Mouse (Mus musculus) cerebellum, postnatal 25 days (tissue): ENCODE results near the gene Malrd1.
"Not testable (repeated sequence)": the region's sequence is repeated elsewhere in the genome, so short reads cannot be mapped to it uniquely, and the experiment has no call there.

Experiments
- DNase-seq, 2 experiments: peaks; one replicate each; pipeline ENCODE4 v3.0.0; 2021; ENCODE audit warnings: mixed read lengths in 2 of 2

Malrd1 gene

DNA sequence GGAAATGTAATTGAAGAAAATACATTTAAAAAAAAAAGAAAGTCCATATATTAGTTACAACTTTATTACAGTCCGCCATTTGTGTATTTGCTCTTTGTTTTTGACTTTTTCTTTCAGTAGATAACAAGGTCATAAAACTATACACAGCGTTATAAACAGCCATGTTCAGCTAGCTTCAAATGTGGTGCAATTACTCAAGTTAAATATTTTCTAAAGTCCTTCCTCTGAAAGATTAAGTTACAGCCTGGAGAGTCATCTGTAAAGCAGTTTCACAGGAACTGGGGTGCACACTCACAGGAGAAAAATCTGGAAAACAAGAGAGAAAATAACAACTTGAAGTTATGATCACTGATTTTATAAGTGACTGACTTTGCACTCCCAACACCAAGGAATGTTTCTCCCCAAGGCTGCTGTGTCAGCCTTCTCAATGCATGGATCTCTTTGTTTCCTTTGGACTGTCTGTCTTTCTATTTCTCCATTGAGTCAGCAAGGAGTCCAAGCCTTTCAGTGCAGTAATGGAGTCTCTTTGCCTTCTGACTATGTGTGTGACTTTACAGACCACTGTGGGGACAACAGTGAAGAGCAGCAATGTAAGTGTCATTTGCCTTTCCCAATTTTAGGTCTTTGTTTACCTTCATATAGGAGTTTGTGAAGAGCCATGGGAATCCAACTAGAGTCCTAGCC lies at the start of gene Malrd1:
Gene Malrd1 (plus strand): TSS at position 239 of the 684 bp plus-strand sequence.
- DNase-seq, result no peak

- no peak for DNase-seq
Observed at GRCm38 (mm10) chr2:15538643-15539042, 12.4 kb downstream of the Malrd1 start.

GRCm38 (mm10) chr2:15613327-15613948 lies 87.2 kb downstream of the Malrd1 start:
- no peak for DNase-seq

- no peak for DNase-seq
Observed at GRCm38 (mm10) chr2:15614026-15614425, 87.7 kb downstream of the Malrd1 start.

- no peak for DNase-seq
Observed at GRCm38 (mm10) chr2:15635761-15636160, 109.5 kb downstream of the Malrd1 start.

GRCm38 (mm10) chr2:15643864-15644263 lies 117.6 kb downstream of the Malrd1 start:
- no peak for DNase-seq

DNA sequence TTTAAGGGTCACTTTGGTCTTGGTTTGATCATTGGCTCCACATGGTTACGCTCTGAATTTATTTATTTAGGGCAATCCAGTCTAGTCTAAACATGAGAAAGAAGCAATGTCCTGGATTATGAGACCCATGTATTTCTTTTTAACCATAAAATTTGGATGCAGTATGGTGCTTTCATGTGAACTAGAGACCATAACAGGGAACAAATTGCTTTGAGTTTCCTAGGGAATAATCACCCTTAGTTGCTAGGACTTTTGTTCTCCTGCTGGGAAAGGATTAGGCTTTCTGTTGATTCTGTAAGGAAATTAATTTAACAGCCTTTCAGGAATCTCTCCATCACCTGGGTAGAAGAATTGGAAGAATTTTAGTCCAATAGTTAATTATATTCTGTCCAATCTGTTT lies 130.1 kb downstream of the Malrd1 start:
- DNase-seq, result no peak

- no peak for DNase-seq
Observed at GRCm38 (mm10) chr2:15702977-15703376, 176.7 kb downstream of the Malrd1 start.

DNA sequence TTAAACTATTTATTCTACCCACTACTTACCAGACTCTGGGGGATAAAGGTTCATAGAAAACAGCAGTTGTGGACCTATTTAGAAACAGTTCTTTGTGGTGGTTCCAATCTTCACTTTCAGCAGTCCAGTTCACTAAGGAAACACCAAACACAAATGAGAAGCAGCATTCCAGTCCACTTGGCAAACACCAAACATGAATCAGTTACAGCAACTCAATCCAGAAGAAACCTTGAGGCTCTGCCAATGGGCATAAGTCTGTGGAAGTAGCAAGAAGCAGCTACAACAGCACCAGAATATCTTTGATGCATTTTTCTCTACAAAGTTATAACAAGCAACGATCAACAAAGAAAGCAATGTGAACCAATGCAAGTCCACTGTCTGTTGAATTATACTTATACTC lies 214.7 kb downstream of the Malrd1 start:
- DNase-seq, result no peak

DNA sequence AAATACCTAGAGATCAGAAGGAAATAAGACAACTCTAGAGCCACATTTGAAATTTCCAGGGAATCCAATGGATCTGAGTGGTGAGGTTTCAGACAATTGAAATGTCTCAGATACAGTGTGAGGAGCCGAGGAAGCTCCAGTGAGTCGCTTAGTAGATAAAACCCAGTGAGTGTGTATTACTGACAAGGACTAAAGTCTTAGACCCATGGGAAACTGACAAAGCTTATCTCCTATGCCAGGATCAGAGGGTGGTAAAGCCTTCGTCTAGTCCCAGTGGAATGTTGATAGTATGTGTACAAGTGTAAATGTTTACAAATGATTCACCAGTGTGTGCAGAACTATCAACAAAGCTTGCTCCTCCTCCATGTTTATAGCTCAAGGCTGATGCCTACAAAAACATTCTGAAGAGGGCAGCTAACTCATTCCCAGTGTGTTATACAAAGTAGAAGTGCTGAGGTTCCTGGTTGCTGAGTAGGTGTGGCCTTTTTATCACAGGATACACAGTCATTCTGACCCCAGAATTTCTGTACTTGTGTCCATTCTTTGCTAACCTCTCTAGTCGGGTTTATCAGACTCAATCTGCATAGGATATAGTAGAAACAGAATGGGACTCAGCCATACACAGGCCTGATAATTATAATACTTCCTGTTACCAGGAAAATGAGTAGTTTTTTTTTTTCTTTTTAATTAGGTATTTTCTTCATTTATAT lies 218.9 kb downstream of the Malrd1 start:
- DNase-seq, result no peak

DNA sequence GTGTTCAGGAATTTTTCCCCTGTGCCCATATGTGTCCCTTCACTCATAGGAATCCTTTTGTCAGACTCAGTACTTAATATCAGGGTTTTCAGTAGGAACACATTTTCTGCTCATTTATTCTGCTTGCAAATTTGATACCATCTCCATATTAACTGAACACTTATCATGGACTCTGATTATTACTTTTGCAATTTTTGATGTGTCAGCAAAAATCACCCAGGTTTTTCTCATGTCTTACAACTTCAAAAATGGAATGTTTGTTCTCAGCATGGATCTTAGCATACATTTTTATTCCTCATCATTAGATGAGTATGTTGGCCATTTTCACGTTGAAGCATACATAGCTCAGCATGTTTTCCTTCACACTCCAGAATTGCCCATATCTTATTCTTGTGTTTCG lies 258.5 kb downstream of the Malrd1 start:
- DNase-seq, result no peak

- no peak for DNase-seq
Observed at GRCm38 (mm10) chr2:15815724-15816123, 289.4 kb downstream of the Malrd1 start.

GRCm38 (mm10) chr2:15869380-15869779 lies 343.1 kb downstream of the Malrd1 start:
- DNase-seq, result peak in 1 of 2 experiments; percentile 4

- no peak for DNase-seq
Observed at GRCm38 (mm10) chr2:15893418-15894120, 367.3 kb downstream of the Malrd1 start.

GRCm38 (mm10) chr2:15925432-15925831 lies 399.2 kb downstream of the Malrd1 start:
- no peak for DNase-seq

- no peak for DNase-seq
Observed at GRCm38 (mm10) chr2:15926041-15926440, 399.8 kb downstream of the Malrd1 start.

- DNase-seq, result no peak
Observed at GRCm38 (mm10) chr2:15931479-15931878, 405.2 kb downstream of the Malrd1 start.

DNA sequence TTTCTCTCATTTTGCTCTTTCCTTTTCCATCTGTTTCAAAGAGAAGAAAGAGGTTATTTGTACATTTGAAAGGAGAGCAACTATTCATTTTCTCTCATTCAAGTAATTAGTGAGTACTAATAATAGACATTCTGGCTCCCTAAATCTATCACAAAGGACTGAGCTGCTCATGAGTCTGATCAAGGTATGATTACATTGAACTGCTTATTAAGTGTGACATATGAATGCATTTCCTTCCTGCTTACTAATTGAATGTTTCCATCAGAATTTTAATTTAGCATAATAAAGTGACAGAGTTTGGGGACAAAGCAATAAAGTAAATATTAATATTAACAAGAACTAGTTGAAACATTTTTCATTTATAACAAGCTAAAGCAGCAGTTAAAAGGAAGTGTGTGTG lies 405.6 kb downstream of the Malrd1 start:
- DNase-seq, result no peak

GRCm38 (mm10) chr2:15932340-15932739 lies 406.1 kb downstream of the Malrd1 start:
- DNase-seq, result no peak

DNA sequence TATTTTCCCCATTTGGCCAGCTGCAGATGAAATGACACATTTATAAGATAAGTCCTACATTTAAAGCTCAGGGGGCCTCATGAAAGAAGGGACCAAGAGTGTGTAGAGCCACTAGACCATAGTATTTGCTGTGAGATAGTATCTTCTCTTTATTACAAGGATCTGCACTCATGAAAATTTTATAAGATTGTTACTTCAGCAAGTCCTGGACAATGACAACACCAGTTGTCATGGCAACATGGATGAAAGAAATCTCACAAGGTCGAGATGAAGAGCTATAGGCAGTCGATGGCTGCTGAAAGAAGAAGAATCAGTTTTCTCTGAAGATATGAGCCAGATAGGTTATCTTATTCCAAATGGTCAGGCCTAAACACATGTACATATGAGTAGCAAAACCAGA lies 476.6 kb downstream of the Malrd1 start:
- no peak for DNase-seq

GRCm38 (mm10) chr2:16017046-16017445 lies 490.8 kb downstream of the Malrd1 start:
- not testable (repeated sequence) for DNase-seq

- DNase-seq, result not testable (repeated sequence)
Observed at GRCm38 (mm10) chr2:16017719-16018118, 491.4 kb downstream of the Malrd1 start.

- DNase-seq, result no peak
Observed at GRCm38 (mm10) chr2:16029752-16030151, 503.5 kb downstream of the Malrd1 start.
